Mouse (Mus musculus): Measurements from ENCODE around the gene Olfr90.

Olfr90 gene

GRCm38 (mm10) chr17:37061435-37061834 is 26.9 kb downstream of the Olfr90 start:
- DNase-seq (ENCODE audit: low read depth), result no peak

- DNase-seq (ENCODE audit: low read depth), result no peak
These were observed 31.3 kb downstream of the Olfr90 start for GRCm38 (mm10) chr17:37056957-37057356.

DNA sequence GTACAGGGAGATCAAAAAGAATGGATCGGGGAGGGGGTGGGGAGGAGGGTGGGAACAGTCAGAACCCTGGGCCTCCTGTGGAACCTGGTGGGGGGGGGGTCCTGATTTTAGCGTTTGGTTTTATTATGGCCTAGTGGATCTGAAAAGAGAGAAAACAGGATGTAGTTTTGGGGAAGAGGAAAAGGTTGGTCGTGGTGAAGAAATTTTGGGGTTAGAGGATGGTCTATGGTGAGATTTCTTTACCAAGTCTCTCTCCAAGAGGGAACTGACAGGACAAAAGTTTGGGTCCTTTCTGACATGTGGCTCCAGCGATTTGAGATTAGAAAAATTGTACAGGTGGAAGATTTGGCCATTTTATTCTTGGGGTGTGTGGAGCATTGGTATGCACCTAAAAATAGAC is 36.6 kb downstream of the Olfr90 start:
- no peak for DNase-seq (ENCODE audit: low read depth)

GRCm38 (mm10) chr17:37050876-37051275 is 37.4 kb downstream of the Olfr90 start:
- no peak for DNase-seq (ENCODE audit: low read depth)

DNA sequence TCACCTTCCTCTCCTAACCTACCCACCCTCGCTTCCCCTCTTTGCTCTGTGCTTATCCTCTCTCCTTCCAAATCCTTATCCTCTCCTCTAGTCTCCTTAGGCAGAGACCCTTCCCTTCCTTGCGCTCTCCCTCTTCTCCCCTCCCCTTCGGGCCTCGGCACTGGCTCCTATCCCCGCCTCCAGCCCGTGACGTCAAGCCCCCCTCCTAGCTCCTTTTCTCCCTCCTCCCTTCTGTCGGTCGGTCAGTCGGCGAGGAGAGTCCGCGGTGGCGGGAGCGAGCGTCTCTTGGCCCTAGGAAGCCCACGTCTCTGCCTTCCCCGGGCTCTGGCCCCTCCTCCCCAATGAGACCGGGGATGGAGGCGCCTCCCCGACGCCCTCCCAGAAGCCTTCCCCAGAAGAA is 37.9 kb downstream of the Olfr90 start:
- no peak for DNase-seq (ENCODE audit: low read depth)

DNA sequence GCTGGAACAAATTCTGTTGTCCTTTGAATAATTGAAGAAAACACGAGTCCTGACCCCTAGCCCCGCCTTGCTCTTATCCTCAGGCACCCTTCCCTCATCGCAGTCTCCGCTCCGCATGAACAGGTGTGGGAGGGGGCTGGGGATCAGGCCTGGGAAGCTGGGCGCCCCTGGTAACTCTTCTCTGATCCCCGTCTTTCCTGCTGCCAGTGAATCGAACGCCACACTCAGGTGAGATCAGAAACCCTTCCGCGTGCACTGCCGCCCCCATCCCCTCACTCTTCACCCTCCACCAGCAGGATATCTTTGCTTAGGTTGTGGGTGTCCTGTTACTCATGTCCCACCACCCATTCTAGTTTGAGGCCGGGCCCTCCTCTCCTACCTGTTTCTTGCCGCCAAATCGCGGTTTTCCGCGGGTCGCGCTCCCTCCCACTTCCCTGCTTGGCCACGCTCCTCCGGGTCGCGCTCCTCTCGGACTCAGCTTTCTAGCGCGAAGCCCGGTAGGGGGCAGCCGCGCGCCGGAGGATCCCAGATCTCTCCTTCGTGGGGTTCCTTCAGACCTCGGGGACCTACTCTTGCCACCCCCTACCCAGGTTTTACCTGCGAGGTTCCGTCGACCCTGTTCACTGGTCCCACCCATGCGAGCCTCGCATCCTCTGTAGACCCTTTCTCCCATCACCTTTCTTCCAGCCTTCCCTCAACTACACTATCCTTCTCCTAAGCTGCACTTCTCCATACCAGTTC is 38.6 kb downstream of the Olfr90 start:
- no peak for DNase-seq (ENCODE audit: low read depth)

- DNase-seq (ENCODE audit: low read depth), result no peak
These were observed 39.9 kb downstream of the Olfr90 start for GRCm38 (mm10) chr17:37048383-37048782.

DNA sequence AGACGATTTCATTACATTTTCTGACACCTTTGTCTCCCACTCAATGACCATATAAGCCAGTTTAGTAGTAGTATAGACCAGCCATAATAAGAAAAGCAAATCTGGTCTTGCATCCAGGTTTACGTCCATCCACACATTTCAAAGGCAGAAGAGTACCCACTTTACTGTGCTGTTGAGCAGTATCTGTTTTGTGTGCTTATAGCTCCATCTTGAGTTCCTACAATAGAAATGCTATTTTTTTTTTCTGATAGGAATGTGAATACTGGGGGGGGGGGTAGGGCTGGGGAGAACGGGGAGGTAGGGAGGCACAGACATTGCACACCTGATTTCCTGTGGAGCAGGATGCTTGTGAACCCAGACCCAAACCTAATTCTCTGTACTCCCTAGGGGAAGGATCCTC is 40.3 kb downstream of the Olfr90 start:
- no peak for DNase-seq (ENCODE audit: low read depth)

- DNase-seq (ENCODE audit: low read depth), result no peak
These were observed 40.8 kb downstream of the Olfr90 start for GRCm38 (mm10) chr17:37047332-37047976.

DNA sequence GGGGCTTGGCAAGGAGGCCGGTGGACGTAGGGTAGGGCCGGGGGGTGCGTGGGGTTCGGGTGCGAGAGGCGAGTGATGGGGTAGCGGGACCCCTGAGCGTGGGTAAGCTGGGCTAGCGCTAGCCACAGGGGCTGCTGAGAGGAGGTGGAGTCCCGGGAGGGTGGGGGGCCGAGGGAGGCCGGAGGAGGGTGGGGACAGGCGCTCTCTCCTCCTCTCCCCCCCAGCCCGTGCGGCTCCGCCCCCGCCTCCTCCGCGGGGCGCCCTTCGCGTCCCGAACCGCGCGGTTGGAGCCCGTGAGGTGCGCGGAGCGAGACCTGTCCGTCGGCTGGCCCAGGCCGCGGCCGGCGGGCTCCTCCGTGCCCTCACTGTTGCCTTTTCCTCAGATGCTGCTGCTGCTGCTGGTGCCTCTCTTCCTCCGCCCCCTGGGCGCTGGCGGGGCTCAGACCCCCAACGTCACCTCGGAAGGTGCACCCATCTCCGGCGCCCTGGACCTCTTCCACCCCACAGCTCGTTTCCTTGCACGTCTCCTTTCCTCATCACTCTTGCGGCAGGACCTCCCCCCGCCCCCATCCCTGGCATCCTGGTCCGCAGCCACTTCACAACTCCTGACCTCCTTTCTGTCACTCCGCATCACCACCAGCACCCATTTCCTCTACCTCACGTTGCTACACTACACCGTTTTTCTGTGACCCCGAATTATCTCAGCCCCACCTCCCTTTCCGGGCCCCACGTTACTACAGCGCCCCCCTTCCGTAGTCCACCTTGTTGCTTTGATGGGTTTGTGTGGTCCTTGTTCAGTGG is 41.8 kb downstream of the Olfr90 start:
- no peak for DNase-seq (ENCODE audit: low read depth)

- no peak for DNase-seq (ENCODE audit: low read depth)
These were observed 42.5 kb downstream of the Olfr90 start, which contains the start of gene Gabbr1 for GRCm38 (mm10) chr17:37045611-37046311. Gene Gabbr1 (plus strand): TSS chr17:37045966.

- DNase-seq (ENCODE audit: low read depth), result no peak
These were observed 43.6 kb downstream of the Olfr90 start for GRCm38 (mm10) chr17:37044651-37045244.

GRCm38 (mm10) chr17:37039127-37039894 is 49.0 kb downstream of the Olfr90 start:
- no peak for DNase-seq (ENCODE audit: low read depth)
